Mouse (Mus musculus): Measurements from ENCODE around the gene Pkd2.
"Not testable (repeated sequence)": the region's sequence is repeated elsewhere in the genome, so short reads cannot be mapped to it uniquely, and the experiment has no call there.

Pkd2 gene

GRCm38 (mm10) chr5:104458832-104459705 is at the start of gene Pkd2:
Gene Pkd2, plus strand, starts transcription at chr5:104459450.
- DNase-seq = peak; percentile 83 to 89

GRCm38 (mm10) chr5:104415999-104416398 is 43.3 kb upstream of the Pkd2 start:
- DNase-seq = no peak

- no peak for DNase-seq
Observed at GRCm38 (mm10) chr5:104417028-104417427, 42.2 kb upstream of the Pkd2 start.

GRCm38 (mm10) chr5:104417721-104418120 is 41.5 kb upstream of the Pkd2 start:
- no peak for DNase-seq

GRCm38 (mm10) chr5:104422039-104422438 is 37.2 kb upstream of the Pkd2 start:
- DNase-seq = no peak

GRCm38 (mm10) chr5:104423861-104424260 is 35.4 kb upstream of the Pkd2 start:
- DNase-seq = no peak

- peak; percentile 25 to 43 for DNase-seq
Observed at GRCm38 (mm10) chr5:104425949-104426348, 33.3 kb upstream of the Pkd2 start.

- peak; percentile 25 to 44 for DNase-seq
Observed at GRCm38 (mm10) chr5:104432886-104433285, 26.4 kb upstream of the Pkd2 start.

- DNase-seq = no peak
Observed at GRCm38 (mm10) chr5:104433968-104434565, 25.2 kb upstream of the Pkd2 start.

- peak in 1 of 2 experiments; percentile 9 for DNase-seq
Observed at GRCm38 (mm10) chr5:104434835-104435301, 24.4 kb upstream of the Pkd2 start, which contains the start of gene Spp1. Gene Spp1, plus strand, starts transcription at chr5:104435118.

- DNase-seq = no peak
Observed at GRCm38 (mm10) chr5:104436406-104437076, 22.7 kb upstream of the Pkd2 start.

- DNase-seq = no peak
Observed at GRCm38 (mm10) chr5:104442396-104442795, 16.9 kb upstream of the Pkd2 start.

GRCm38 (mm10) chr5:104442850-104443249 is 16.4 kb upstream of the Pkd2 start:
- no peak for DNase-seq

- DNase-seq = peak; percentile 52 to 67
Observed at GRCm38 (mm10) chr5:104446156-104446555, 13.1 kb upstream of the Pkd2 start.

- DNase-seq = not testable (repeated sequence)
Observed at GRCm38 (mm10) chr5:104448346-104448745, 10.9 kb upstream of the Pkd2 start.

- DNase-seq = no peak
Observed at GRCm38 (mm10) chr5:104449491-104449890, 9.8 kb upstream of the Pkd2 start.

GRCm38 (mm10) chr5:104453075-104453474 is 6.2 kb upstream of the Pkd2 start:
- DNase-seq = no peak

GRCm38 (mm10) chr5:104454564-104454963 is 4.7 kb upstream of the Pkd2 start:
- DNase-seq = no peak

GRCm38 (mm10) chr5:104459706-104460455 is 631 bp downstream of the Pkd2 start:
- peak; percentile 59 to 65 for DNase-seq

GRCm38 (mm10) chr5:104460456-104460838 is 1.2 kb downstream of the Pkd2 start:
- no peak for DNase-seq

- DNase-seq = no peak
Observed at GRCm38 (mm10) chr5:104460856-104461255, 1.6 kb downstream of the Pkd2 start.

- DNase-seq = no peak
Observed at GRCm38 (mm10) chr5:104465279-104465678, 6.0 kb downstream of the Pkd2 start.

GRCm38 (mm10) chr5:104465731-104466130 is 6.5 kb downstream of the Pkd2 start:
- DNase-seq = peak; percentile 33 to 60
